Mouse (Mus musculus) liver, adult 2 months (tissue): ENCODE measurements at regions not wholly inside any gene's neighbourhood (a gene's known extent, or its start where the extent isn't known, plus 50 kb on each side); places are given as distances from the start of the nearest gene placed in this dataset.

ENCODE experiments used
- DNase-seq: peaks from one replicate; pipeline ENCODE4 v3.0.0-alpha.2; 2011; ENCODE audit warnings: low read depth, low spot score; ENCODE audit errors: extremely low read depth
- H3K27ac ChIP-seq: fragments of 200-500 bp; replicated peaks from 2 replicates; pipeline ENCODE4 v1.5.1; 2012; ENCODE audit warnings: low read depth, mild to moderate bottlenecking, control low read depth, inconsistent platforms, low read length; ENCODE audit not compliant: insufficient read depth
- H3K27me3 ChIP-seq: fragments of 200-500 bp; 2 replicates; pipeline ENCODE4 v1.6.1; 2012; ENCODE audit warnings: mild to moderate bottlenecking, moderate library complexity, low read length, inconsistent platforms; ENCODE audit not compliant: control insufficient read depth, insufficient read depth
- H3K36me3 ChIP-seq: fragments of 200-500 bp; 2 replicates; pipeline ENCODE4 v1.6.1; 2012; ENCODE audit warnings: low read length, inconsistent platforms; ENCODE audit not compliant: control insufficient read depth, insufficient read depth
- H3K4me1 ChIP-seq: fragments of 200-500 bp; 2 replicates; pipeline ENCODE4 v1.6.1; 2011; ENCODE audit warnings: low read length; ENCODE audit not compliant: control insufficient read depth, insufficient read depth
- H3K4me3 ChIP-seq: fragments of 200-500 bp; 2 replicates; pipeline ENCODE4 v1.5.1; 2011; ENCODE audit warnings: low read depth, mild to moderate bottlenecking, control low read depth, low read length, moderate library complexity; ENCODE audit not compliant: insufficient read depth
- H3K79me2 ChIP-seq: fragments of 200-500 bp; 2 replicates; pipeline ENCODE4 v1.6.1; 2012; ENCODE audit warnings: inconsistent platforms, mild to moderate bottlenecking, low read length, moderate library complexity; ENCODE audit not compliant: control insufficient read depth, insufficient read depth
- H3K9ac ChIP-seq: fragments of 200-500 bp; 2 replicates; pipeline ENCODE4 v1.6.1; 2012; ENCODE audit warnings: low read depth, mild to moderate bottlenecking, control low read depth, inconsistent platforms, low read length
- CTCF ChIP-seq: fragments of 200-500 bp; IDR thresholded peaks from 2 replicates; pipeline ENCODE4 v1.5.1; 2011; ENCODE audit warnings: low read depth, low read length, control low read depth
- POLR2A ChIP-seq: fragments of 200-500 bp; IDR thresholded peaks from 2 replicates; pipeline ENCODE4 v1.6.1; 2011; ENCODE audit warnings: low read length, control low read depth; ENCODE audit not compliant: insufficient read depth; ENCODE audit errors: extremely low read depth
- WGBS: fragments of 180-500 bp; shearing (Covaris S2); methylation state at CpG from one replicate; pipeline ENCODE4 v1.1.7; 2018; 5-methylcytosine and 5-hydroxymethylcytosine counted together

GRCm38 (mm10) chr2:46179741-46180140, 1062.5 kb upstream of the Zeb2 start:
- Histone ChIP-seq H3K36me3 (no peaks in the 10 kb centered on the region), H3K9ac (no peak overlapping the region), H3K27me3 (no peaks in the 10 kb centered on the region), H3K4me3 (no peak overlapping the region), H3K27ac (no peak overlapping the region), H3K4me1 (no peaks in the 10 kb centered on the region), H3K79me2 (no peaks in the 10 kb centered on the region)
- 59% methylated on average over 4 of the region's 4 CpGs for WGBS
- DNase-seq: no peak
- no peak for TF ChIP-seq CTCF
- no peak for TF ChIP-seq POLR2A

- DNase-seq: no peak
- H3K9ac ChIP-seq: no peak overlapping the region
Observed at GRCm38 (mm10) chr2:46168488-46168887, 1051.3 kb upstream of the Zeb2 start.

GRCm38 (mm10) chr2:46149848-46150247, 1032.7 kb upstream of the Zeb2 start:
- Histone ChIP-seq H3K27me3 (no peaks in the 10 kb centered on the region), H3K9ac (no peak overlapping the region), H3K36me3 (no peaks in the 10 kb centered on the region), H3K79me2 (no peaks in the 10 kb centered on the region), H3K4me1 (no peaks in the 10 kb centered on the region), H3K27ac (no peak overlapping the region), H3K4me3 (no peak overlapping the region)
- TF ChIP-seq CTCF (no peak), POLR2A (no peak)
- DNase-seq: peak; percentile 3
- 81% methylated on average over 3 of the region's 3 CpGs for WGBS

More at GRCm38 (mm10) chr2:46168488-46168887, 1051.3 kb upstream of the Zeb2 start:
- Histone ChIP-seq H3K4me1 (no peaks in the 10 kb centered on the region), H3K36me3 (no peaks in the 10 kb centered on the region), H3K79me2 (no peaks in the 10 kb centered on the region), H3K4me3 (no peak overlapping the region), H3K27me3 (no peaks in the 10 kb centered on the region), H3K27ac (no peak overlapping the region)
- TF ChIP-seq POLR2A (no peak), CTCF (no peak)
- 19% methylated on average over 1 of the region's 1 CpGs for WGBS

DNA sequence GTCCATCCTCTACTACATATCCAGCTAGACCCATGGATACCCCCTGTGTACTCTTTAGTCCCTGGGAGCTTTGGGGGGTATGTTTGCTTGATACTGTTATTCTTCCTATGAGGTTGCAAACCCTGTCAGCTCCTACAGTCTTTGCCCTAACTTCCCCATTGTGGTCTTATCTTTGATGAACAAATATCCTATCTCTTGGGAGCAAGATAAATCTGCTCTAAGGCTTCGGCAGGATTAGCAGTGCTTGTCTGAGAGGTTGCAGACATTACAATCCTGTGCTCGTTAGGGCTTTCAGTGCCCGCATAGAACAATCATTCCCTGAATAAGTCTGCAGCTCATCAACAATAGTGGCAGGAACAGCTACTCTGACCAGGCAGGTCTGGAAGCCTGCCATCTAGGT, 1002.7 kb upstream of the Zeb2 start:
- WGBS: 25% methylated on average over 3 of the region's 3 CpGs
- Histone ChIP-seq H3K4me3 (no peak overlapping the region), H3K27me3 (no peaks in the 10 kb centered on the region), H3K27ac (no peak overlapping the region), H3K9ac (no peak overlapping the region), H3K4me1 (no peaks in the 10 kb centered on the region), H3K79me2 (no peaks in the 10 kb centered on the region), H3K36me3 (no peaks in the 10 kb centered on the region)
- TF ChIP-seq CTCF (no peak), POLR2A (no peak)
- no peak for DNase-seq

DNA sequence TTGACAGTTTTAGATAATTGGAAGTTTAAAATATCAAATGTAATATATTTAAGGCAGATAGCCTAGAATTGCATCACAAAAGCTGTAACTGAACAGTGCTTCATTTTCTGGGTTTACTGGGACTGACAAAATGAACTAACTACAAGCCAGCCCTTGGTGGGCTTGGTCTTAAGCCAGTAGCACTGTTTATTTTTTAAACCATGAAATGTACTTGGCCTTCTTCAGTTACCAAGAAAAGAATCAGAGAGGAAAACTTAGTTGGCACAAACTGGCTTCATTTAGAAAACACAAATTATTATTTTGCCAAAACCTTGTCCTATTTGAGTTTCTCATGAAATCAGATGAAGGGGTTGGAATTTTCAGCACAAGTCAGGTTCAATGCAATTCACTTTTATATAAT, 989.8 kb upstream of the Zeb2 start:
- TF ChIP-seq CTCF (no peak), POLR2A (no peak)
- H3K9ac ChIP-seq: no peak overlapping the region
- H3K27me3 ChIP-seq: no peaks in the 10 kb centered on the region
- no peaks in the 10 kb centered on the region for H3K4me1 ChIP-seq
- no peaks in the 10 kb centered on the region for H3K36me3 ChIP-seq
- H3K27ac ChIP-seq: no peak overlapping the region
- H3K4me3 ChIP-seq: no peak overlapping the region
- H3K79me2 ChIP-seq: no peaks in the 10 kb centered on the region
- no peak for DNase-seq

DNA sequence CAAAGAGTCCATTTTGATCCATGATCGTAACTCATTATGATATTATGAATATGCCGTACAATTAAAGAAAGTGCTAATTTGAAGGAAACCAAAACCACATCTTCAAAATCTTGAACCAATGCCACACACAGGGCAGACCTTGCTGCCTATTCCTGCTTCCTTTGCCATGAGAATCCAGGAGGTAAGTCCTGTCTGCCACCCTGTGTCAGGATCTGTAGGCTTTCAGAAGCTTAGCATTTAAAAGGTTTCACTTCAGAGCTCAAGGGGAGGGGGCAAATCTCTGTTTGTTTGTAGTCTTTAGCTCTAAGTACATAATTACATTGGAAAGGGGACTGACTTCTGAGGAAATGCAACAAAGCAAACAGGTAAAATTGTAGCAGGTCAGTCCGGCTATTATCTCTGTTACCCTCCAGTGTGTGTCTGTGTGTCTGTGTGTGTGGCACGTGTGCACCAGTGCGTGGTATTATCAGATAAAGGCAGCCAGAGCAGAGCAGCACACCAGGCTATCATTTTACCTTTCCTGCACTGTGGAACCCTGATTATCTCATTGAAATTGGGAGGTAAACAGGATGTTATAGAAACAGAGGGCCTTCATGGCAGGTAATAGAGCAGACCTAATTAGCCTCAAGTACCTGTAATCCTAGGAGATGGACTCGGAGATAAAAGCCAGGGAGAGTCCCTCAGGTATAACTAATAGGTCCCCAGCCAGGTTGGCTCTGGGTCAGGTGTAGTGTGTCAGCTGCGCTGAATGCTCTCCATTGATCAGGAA, 948.0 kb upstream of the Zeb2 start:
- Histone ChIP-seq H3K36me3 (no peaks in the 10 kb centered on the region), H3K4me3 (no peak overlapping the region), H3K4me1 (no peaks in the 10 kb centered on the region), H3K27me3 (no peaks in the 10 kb centered on the region), H3K9ac (no peak overlapping the region), H3K27ac (no peak overlapping the region), H3K79me2 (no peaks in the 10 kb centered on the region)
- no peak for TF ChIP-seq POLR2A
- no peak for TF ChIP-seq CTCF
- DNase-seq: no peak
- 43% methylated on average over 7 of the region's 7 CpGs for WGBS
